Mouse (Mus musculus): ENCODE data around the gene Arhgap6. TPM values are rescaled to one million over a fixed set of nuclear protein-coding genes. Genes with fewer than 3 reads are reported as not detected.

Gene Arhgap6
- polyA plus RNA-seq, 1 experiment from 2014 or later: 7.5 TPM

- Histone ChIP-seq H3K9ac (no peak overlapping the region), H3K4me3 (replicated peaks) (no peak overlapping the region), H3K36me3 (no peaks in the 10 kb centered on the region), H3K4me2 (no peak overlapping the region), H3K9me3 (no peaks in the 10 kb centered on the region), H3K4me1 (no peaks in the 10 kb centered on the region), H3K27ac (no peak overlapping the region), H3K27me3 (replicated peaks) (no peaks in the 10 kb centered on the region)
- no peak for ATAC-seq (ENCODE audit: insufficient read depth, low FRiP score, low read depth)
- WGBS: 32% methylated on average over 3 of the region's 3 CpGs
Measured at GRCm38 (mm10) chrX:169332264-169332663, 537.4 kb downstream of the Arhgap6 start.

DNA sequence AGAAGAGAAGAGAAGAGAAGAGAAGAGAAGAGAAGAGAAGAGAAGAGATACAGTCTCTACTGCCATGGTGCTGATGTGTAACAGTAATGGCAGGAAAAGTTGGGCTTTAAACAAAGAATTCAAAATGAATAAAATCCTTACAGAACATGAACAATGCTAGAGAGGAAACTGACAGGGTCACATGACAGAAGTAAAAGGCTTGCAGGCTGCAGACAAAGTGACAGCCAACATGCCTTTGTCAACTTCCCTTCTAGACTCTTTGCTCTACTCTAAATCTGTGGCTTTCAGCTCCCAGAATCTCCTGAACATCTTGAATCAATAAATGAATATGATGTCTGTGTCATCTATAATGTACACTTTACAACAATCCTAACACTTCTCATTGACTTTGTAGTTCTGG lies 542.7 kb downstream of the Arhgap6 start:
- ATAC-seq (ENCODE audit: insufficient read depth, low FRiP score, low read depth): no peak
- H3K27me3 ChIP-seq (replicated peaks): no peaks in the 10 kb centered on the region

GRCm38 (mm10) chrX:169338213-169338612 lies 543.3 kb downstream of the Arhgap6 start:
- H3K27me3 ChIP-seq (replicated peaks): no peaks in the 10 kb centered on the region
- H3K4me2 ChIP-seq: no peak overlapping the region
- no peaks in the 10 kb centered on the region for H3K4me1 ChIP-seq
- 72% methylated on average over 3 of the region's 3 CpGs for WGBS
- no peaks in the 10 kb centered on the region for H3K9me3 ChIP-seq
- no peak overlapping the region for H3K27ac ChIP-seq
- no peaks in the 10 kb centered on the region for H3K36me3 ChIP-seq
- no peak overlapping the region for H3K4me3 ChIP-seq (replicated peaks)
- H3K9ac ChIP-seq: no peak overlapping the region
- ATAC-seq (ENCODE audit: insufficient read depth, low FRiP score, low read depth): no peak

More for the DNA sequence above, 542.7 kb downstream of the Arhgap6 start:
- Histone ChIP-seq H3K4me3 (replicated peaks) (no peak overlapping the region), H3K27ac (no peak overlapping the region), H3K9ac (no peak overlapping the region), H3K4me2 (no peak overlapping the region), H3K36me3 (no peaks in the 10 kb centered on the region), H3K4me1 (no peaks in the 10 kb centered on the region), H3K9me3 (no peaks in the 10 kb centered on the region)

Other genes starting within 250 kb of the Arhgap6 start
- 0.30 and 0.40 TPM in 2 replicates for gene Frmpd4, start 217.9 kb upstream of the Arhgap6 start, polyA plus RNA-seq (2015; fragmentation: Nextera tagmentation; extraction: Ambion mirVana)
- gene Msl3, start 121.2 kb upstream of the Arhgap6 start, polyA plus RNA-seq (2015; fragmentation: Nextera tagmentation; extraction: Ambion mirVana): 33.2 and 36.8 TPM in 2 replicates